Mouse (Mus musculus): ENCODE data around the gene Svs1. TPM values are rescaled to one million over a fixed set of nuclear protein-coding genes. Genes with fewer than 3 reads are reported as not detected.

Gene Svs1
- not detected in 2 replicates for polyA plus RNA-seq (2014; fragmentation: Nextera tagmentation; extraction: Ambion mirVana)

DNA sequence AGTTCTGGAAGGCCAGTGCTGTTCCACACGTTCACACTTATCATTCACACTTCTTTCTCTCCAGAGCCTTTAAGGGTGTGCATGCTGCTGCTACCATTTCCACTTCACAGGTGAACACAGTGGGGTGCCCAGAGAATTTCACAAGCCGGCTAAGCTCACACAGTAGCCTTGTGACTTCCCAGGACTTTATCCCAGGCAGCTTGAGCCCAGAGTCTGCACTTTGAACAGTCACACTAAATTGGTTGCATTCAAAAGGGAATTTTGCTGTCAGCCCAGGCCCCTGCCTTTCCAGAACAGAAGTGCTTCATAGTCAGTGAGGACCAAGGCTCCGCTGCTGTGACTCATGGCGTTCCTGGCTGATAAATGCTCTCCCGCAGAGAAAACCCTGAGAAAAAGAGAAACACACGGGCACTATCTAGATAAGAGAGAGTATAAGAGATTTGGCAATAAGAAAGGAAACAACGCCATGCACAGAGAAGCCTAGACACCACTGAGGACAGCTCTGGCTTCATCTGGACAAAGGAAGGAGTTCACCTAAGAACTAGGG is at the start of gene Svs1:
Gene Svs1, plus strand, starts transcription at position 418 of the 547 bp plus-strand sequence.
- no peak for ATAC-seq (ENCODE audit: insufficient number of reproducible peaks, insufficient read depth, low FRiP score, low read depth)
- WGBS, result 37% methylated on average over 7 of the region's 7 CpGs
- H3K27me3 ChIP-seq (ENCODE audit: control insufficient read depth, insufficient read depth, low read length), result no peaks in the 10 kb centered on the region
- no peak within 1 kb of the TSS for H3K4me3 ChIP-seq (ENCODE audit: low read depth, low read length)
- no peak within 1 kb of the TSS for H3K27ac ChIP-seq (ENCODE audit: low read length)
- H3K4me1 ChIP-seq (ENCODE audit: control insufficient read depth, insufficient read depth, low read length), result no peaks in the 10 kb centered on the region
- H3K9ac ChIP-seq (replicated peaks; ENCODE audit: low read depth, low read length), result no peak within 1 kb of the TSS
- no peaks in the 10 kb centered on the region for H3K36me3 ChIP-seq (ENCODE audit: control insufficient read depth, insufficient read depth, low read length)
- no peak within 1 kb of the TSS for H3K4me2 ChIP-seq (replicated peaks; ENCODE audit: low read depth, low read length)
- no peaks in the 10 kb centered on the region for H3K9me3 ChIP-seq (ENCODE audit: control insufficient read depth, low read depth, low read length)

DNA sequence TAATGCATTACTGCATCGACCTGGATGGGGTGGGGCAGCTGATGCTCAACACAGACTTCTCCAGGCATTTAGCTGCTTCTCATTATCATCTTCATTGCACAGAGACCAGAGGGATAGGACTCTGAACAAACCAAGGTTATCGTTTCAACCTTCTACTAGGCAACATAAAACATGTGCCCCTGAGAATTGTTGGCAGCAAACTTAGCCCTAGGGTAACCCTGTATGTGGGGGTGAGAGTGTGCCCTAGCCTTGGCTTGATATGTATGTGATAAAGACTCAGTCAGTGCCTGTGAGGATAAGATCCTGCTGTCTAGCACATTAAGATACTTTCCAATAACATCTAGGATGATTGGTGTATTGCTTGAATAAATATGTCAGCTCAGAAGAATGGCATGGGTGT is 37.1 kb upstream of the Svs1 start:
- no peak overlapping the region for H3K4me2 ChIP-seq (replicated peaks; ENCODE audit: low read depth, low read length)
- H3K9me3 ChIP-seq (ENCODE audit: control insufficient read depth, low read depth, low read length), result no peaks in the 10 kb centered on the region
- no peak for ATAC-seq (ENCODE audit: insufficient number of reproducible peaks, insufficient read depth, low FRiP score, low read depth)
- no peak overlapping the region for H3K4me3 ChIP-seq (ENCODE audit: low read depth, low read length)
- no peaks in the 10 kb centered on the region for H3K4me1 ChIP-seq (ENCODE audit: control insufficient read depth, insufficient read depth, low read length)
- H3K9ac ChIP-seq (replicated peaks; ENCODE audit: low read depth, low read length), result no peak overlapping the region
- H3K27me3 ChIP-seq (ENCODE audit: control insufficient read depth, insufficient read depth, low read length), result no peaks in the 10 kb centered on the region
- H3K36me3 ChIP-seq (ENCODE audit: control insufficient read depth, insufficient read depth, low read length), result no peaks in the 10 kb centered on the region
- 77% methylated on average over 2 of the region's 2 CpGs for WGBS
- no peak overlapping the region for H3K27ac ChIP-seq (ENCODE audit: low read length)

DNA sequence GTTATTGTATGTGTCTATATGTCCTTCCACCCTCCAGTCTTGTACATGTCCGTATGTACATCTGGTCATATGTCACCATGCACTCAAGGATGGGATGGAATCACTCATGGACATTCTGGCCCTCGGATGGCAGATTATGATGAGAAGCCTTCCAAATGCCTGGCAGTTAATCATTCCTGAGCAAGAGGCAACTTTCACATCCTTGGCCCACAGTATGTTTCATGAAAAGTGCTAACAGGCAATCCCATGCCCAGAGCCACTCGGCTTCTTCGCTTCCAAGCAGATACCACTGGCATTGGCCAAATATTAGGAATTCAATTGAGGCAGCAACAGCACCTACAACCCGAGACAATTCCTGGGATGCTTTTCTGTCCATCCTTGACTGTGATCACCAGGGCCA is 36.0 kb upstream of the Svs1 start:
- no peak for ATAC-seq (ENCODE audit: insufficient number of reproducible peaks, insufficient read depth, low FRiP score, low read depth)
- Histone ChIP-seq H3K4me1 (ENCODE audit: control insufficient read depth, insufficient read depth, low read length) (no peaks in the 10 kb centered on the region), H3K27me3 (ENCODE audit: control insufficient read depth, insufficient read depth, low read length) (no peaks in the 10 kb centered on the region), H3K36me3 (ENCODE audit: control insufficient read depth, insufficient read depth, low read length) (no peaks in the 10 kb centered on the region), H3K27ac (ENCODE audit: low read length) (no peak overlapping the region), H3K9ac (replicated peaks; ENCODE audit: low read depth, low read length) (no peak overlapping the region), H3K9me3 (ENCODE audit: control insufficient read depth, low read depth, low read length) (no peaks in the 10 kb centered on the region), H3K4me2 (replicated peaks; ENCODE audit: low read depth, low read length) (no peak overlapping the region), H3K4me3 (ENCODE audit: low read depth, low read length) (no peak overlapping the region)
- 86% methylated on average over 5 of the region's 5 CpGs for WGBS

DNA sequence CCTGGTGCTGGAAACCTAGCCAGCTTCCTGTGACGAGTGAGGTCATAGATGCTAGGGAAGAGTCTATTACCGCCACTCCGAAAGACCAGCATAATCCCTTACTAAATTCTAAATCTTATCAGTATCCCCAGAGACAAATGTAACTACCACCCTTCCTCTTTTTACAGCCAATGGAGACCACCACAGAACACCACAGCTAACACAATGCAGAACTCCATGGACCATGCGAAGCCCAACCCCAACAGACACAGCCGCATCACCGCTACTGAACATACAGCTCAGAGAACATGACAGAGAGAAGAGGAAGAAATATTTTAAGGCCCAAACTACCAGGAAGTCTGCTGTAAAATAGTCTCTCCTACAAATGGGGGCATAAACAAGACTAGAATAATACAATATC is 35.0 kb upstream of the Svs1 start:
- H3K9me3 ChIP-seq (ENCODE audit: control insufficient read depth, low read depth, low read length), result no peaks in the 10 kb centered on the region
- no peak overlapping the region for H3K4me3 ChIP-seq (ENCODE audit: low read depth, low read length)
- no peak overlapping the region for H3K9ac ChIP-seq (replicated peaks; ENCODE audit: low read depth, low read length)
- no peak overlapping the region for H3K27ac ChIP-seq (ENCODE audit: low read length)
- H3K36me3 ChIP-seq (ENCODE audit: control insufficient read depth, insufficient read depth, low read length), result no peaks in the 10 kb centered on the region
- no peaks in the 10 kb centered on the region for H3K27me3 ChIP-seq (ENCODE audit: control insufficient read depth, insufficient read depth, low read length)
- 87% methylated on average over 6 of the region's 6 CpGs for WGBS
- ATAC-seq (ENCODE audit: insufficient number of reproducible peaks, insufficient read depth, low FRiP score, low read depth), result no peak
- no peak overlapping the region for H3K4me2 ChIP-seq (replicated peaks; ENCODE audit: low read depth, low read length)
- no peaks in the 10 kb centered on the region for H3K4me1 ChIP-seq (ENCODE audit: control insufficient read depth, insufficient read depth, low read length)

DNA sequence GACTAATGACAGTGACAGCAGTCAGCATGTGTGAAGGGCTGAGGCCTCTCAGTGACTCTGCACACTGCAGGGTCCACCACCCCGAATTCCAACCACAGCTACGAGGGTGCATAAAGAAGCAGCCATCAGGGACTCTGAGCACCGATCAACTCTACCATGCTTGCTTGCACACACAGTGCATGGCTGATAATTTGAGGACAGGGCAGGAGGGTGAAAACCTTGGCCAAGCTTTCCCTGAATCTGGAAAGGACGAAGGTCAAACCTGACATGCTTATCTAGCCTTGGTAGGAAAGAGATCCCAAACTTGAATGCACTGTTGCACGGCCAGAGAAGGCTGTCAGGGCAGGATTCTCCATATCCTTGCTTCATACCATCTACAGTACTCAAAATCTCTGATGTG is 33.4 kb upstream of the Svs1 start:
- 86% methylated on average over 5 of the region's 5 CpGs for WGBS
- no peak overlapping the region for H3K4me2 ChIP-seq (replicated peaks; ENCODE audit: low read depth, low read length)
- no peak overlapping the region for H3K27ac ChIP-seq (ENCODE audit: low read length)
- no peak overlapping the region for H3K4me3 ChIP-seq (ENCODE audit: low read depth, low read length)
- no peak overlapping the region for H3K9ac ChIP-seq (replicated peaks; ENCODE audit: low read depth, low read length)
- no peaks in the 10 kb centered on the region for H3K4me1 ChIP-seq (ENCODE audit: control insufficient read depth, insufficient read depth, low read length)
- H3K27me3 ChIP-seq (ENCODE audit: control insufficient read depth, insufficient read depth, low read length), result no peaks in the 10 kb centered on the region
- no peaks in the 10 kb centered on the region for H3K9me3 ChIP-seq (ENCODE audit: control insufficient read depth, low read depth, low read length)
- no peaks in the 10 kb centered on the region for H3K36me3 ChIP-seq (ENCODE audit: control insufficient read depth, insufficient read depth, low read length)
- no peak for ATAC-seq (ENCODE audit: insufficient number of reproducible peaks, insufficient read depth, low FRiP score, low read depth)

DNA sequence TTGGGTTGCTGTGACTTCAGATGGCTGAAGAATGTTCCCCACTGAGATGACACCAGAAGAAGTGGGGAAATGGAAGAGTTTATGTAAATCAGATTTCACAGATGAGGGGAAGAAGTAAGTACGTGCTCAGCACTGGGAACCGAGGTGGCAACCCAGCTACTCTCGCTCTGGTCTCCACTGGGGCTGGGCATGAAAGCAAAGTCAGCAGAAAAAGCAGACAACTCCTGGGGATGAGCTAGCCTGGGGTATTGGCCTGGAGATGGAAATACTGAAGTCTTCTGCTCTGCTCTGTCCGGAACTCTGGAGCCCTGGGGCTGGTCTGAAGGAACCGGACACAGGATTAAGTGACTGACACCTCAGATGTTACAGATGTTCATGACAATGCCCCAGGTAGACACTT is 32.5 kb upstream of the Svs1 start:
- H3K4me2 ChIP-seq (replicated peaks; ENCODE audit: low read depth, low read length), result no peak overlapping the region
- no peak overlapping the region for H3K4me3 ChIP-seq (ENCODE audit: low read depth, low read length)
- H3K9me3 ChIP-seq (ENCODE audit: control insufficient read depth, low read depth, low read length), result no peaks in the 10 kb centered on the region
- H3K27me3 ChIP-seq (ENCODE audit: control insufficient read depth, insufficient read depth, low read length), result no peaks in the 10 kb centered on the region
- no peak for ATAC-seq (ENCODE audit: insufficient number of reproducible peaks, insufficient read depth, low FRiP score, low read depth)
- WGBS, result 78% methylated on average over 5 of the region's 5 CpGs
- H3K4me1 ChIP-seq (ENCODE audit: control insufficient read depth, insufficient read depth, low read length), result no peaks in the 10 kb centered on the region
- no peaks in the 10 kb centered on the region for H3K36me3 ChIP-seq (ENCODE audit: control insufficient read depth, insufficient read depth, low read length)
- no peak overlapping the region for H3K27ac ChIP-seq (ENCODE audit: low read length)
- H3K9ac ChIP-seq (replicated peaks; ENCODE audit: low read depth, low read length), result no peak overlapping the region

DNA sequence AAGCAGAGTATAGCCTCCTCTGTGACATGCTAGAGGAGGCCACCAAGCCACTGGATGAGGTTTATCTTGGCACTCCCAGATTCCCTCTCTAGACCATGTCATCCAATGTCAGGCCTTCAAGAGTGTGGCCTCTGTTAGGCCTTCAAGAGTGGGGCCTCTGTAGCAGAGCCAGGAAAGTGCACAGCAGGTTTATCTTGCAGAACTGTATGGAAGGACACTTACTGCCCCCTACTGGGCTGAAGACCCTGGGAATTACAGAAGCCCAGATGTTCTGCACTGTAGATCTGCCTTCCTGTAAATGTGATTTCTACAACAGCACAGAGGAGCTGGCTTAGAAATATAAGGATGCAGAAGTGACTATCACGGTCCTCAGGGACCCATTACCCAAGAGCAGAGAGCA is 31.7 kb upstream of the Svs1 start:
- H3K27ac ChIP-seq (ENCODE audit: low read length), result no peak overlapping the region
- no peak overlapping the region for H3K4me3 ChIP-seq (ENCODE audit: low read depth, low read length)
- no peaks in the 10 kb centered on the region for H3K36me3 ChIP-seq (ENCODE audit: control insufficient read depth, insufficient read depth, low read length)
- no peak overlapping the region for H3K4me2 ChIP-seq (replicated peaks; ENCODE audit: low read depth, low read length)
- H3K4me1 ChIP-seq (ENCODE audit: control insufficient read depth, insufficient read depth, low read length), result no peaks in the 10 kb centered on the region
- H3K27me3 ChIP-seq (ENCODE audit: control insufficient read depth, insufficient read depth, low read length), result no peaks in the 10 kb centered on the region
- WGBS, result 46% methylated on average over 1 of the region's 1 CpGs
- ATAC-seq (ENCODE audit: insufficient number of reproducible peaks, insufficient read depth, low FRiP score, low read depth), result peak; percentile 33; the same call in 1 of the 2 replicates
- no peak overlapping the region for H3K9ac ChIP-seq (replicated peaks; ENCODE audit: low read depth, low read length)
- H3K9me3 ChIP-seq (ENCODE audit: control insufficient read depth, low read depth, low read length), result no peaks in the 10 kb centered on the region

DNA sequence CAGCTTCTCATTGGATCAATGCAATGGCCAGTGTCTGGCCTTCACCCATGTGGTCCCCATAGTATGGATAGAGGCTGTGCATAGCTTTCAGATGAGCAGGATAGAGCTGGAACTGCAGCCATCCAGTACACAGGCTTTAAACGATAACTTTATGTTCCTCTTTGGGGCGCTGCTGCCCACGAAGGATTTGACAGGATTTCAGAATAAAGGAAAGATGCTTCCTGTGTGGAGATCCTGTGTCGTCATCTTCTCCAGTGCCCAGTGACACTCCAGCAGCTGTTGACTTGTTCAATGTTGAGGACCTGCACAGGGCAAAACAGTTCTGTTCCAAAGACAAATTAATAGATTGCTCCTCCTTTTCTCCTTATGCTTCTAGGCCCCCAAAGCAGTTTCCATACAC is 29.9 kb upstream of the Svs1 start:
- 79% methylated on average over 4 of the region's 4 CpGs for WGBS
- Histone ChIP-seq H3K9ac (replicated peaks; ENCODE audit: low read depth, low read length) (no peak overlapping the region), H3K4me1 (ENCODE audit: control insufficient read depth, insufficient read depth, low read length) (no peaks in the 10 kb centered on the region), H3K36me3 (ENCODE audit: control insufficient read depth, insufficient read depth, low read length) (no peaks in the 10 kb centered on the region), H3K27me3 (ENCODE audit: control insufficient read depth, insufficient read depth, low read length) (no peaks in the 10 kb centered on the region), H3K4me2 (replicated peaks; ENCODE audit: low read depth, low read length) (no peak overlapping the region), H3K27ac (ENCODE audit: low read length) (no peak overlapping the region), H3K9me3 (ENCODE audit: control insufficient read depth, low read depth, low read length) (no peaks in the 10 kb centered on the region), H3K4me3 (ENCODE audit: low read depth, low read length) (no peak overlapping the region)
- no peak for ATAC-seq (ENCODE audit: insufficient number of reproducible peaks, insufficient read depth, low FRiP score, low read depth)

DNA sequence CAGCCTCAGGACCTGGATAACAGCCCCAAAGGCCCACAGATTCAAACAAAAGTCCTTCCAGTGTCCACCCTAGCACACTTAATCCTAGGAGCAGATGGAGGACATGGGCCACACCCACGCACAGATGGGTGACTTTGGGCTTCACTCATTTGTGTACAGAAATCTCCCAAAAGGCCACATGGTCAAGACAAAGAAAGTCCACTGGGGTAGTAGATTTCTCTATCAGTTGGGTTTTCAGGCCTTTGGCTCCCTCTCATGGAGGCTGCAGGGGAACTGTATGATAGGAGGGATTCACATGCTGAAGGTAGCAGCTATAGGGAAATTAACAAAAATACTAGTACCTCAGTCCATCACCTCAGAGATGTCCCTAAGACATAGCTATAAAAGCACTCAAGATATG is 28.6 kb upstream of the Svs1 start:
- 40% methylated on average over 1 of the region's 1 CpGs for WGBS
- H3K9me3 ChIP-seq (ENCODE audit: control insufficient read depth, low read depth, low read length), result no peaks in the 10 kb centered on the region
- H3K4me1 ChIP-seq (ENCODE audit: control insufficient read depth, insufficient read depth, low read length), result no peaks in the 10 kb centered on the region
- H3K27ac ChIP-seq (ENCODE audit: low read length), result no peak overlapping the region
- no peak overlapping the region for H3K9ac ChIP-seq (replicated peaks; ENCODE audit: low read depth, low read length)
- H3K4me3 ChIP-seq (ENCODE audit: low read depth, low read length), result no peak overlapping the region
- H3K27me3 ChIP-seq (ENCODE audit: control insufficient read depth, insufficient read depth, low read length), result no peaks in the 10 kb centered on the region
- no peaks in the 10 kb centered on the region for H3K36me3 ChIP-seq (ENCODE audit: control insufficient read depth, insufficient read depth, low read length)
- H3K4me2 ChIP-seq (replicated peaks; ENCODE audit: low read depth, low read length), result no peak overlapping the region
- ATAC-seq (ENCODE audit: insufficient number of reproducible peaks, insufficient read depth, low FRiP score, low read depth), result no peak
